Mouse (Mus musculus): ENCODE measurements around the gene Espl1. TPM values are rescaled to one million over a fixed set of nuclear protein-coding genes. Genes with fewer than 3 reads are reported as not detected.

Gene Espl1
- total and polyA plus RNA-seq, 2 experiments, result 0.09 to 0.11 TPM

- TF ChIP-seq CTCF (IDR thresholded peaks at IDR 0.05; ENCODE audit: low read depth, low read length) (peak; percentile 70), POLR2A (IDR thresholded peaks at IDR 0.05; ENCODE audit: extremely low read depth, insufficient read depth, low read length) (peak; percentile 53)
- peaks cover 10% of the 10 kb centered on the region; the same call in 1 of the 2 replicates for H3K79me2 ChIP-seq (ENCODE audit: control insufficient read depth, insufficient read depth, low read length)
- peak within 1 kb of the TSS; percentile 98 for H3K4me3 ChIP-seq (ENCODE audit: insufficient read depth, low read depth, low read length)
- H3K27me3 ChIP-seq (ENCODE audit: control insufficient read depth, insufficient read depth, low read length), result no peaks in the 10 kb centered on the region
- peak within 1 kb of the TSS; percentile 92 for H3K27ac ChIP-seq (replicated peaks; ENCODE audit: insufficient read depth, low read depth, low read length)
- DNase-seq (ENCODE audit: extremely low read depth, low read depth, low spot score), result peak; percentile 76
- peaks cover 4% of the 10 kb centered on the region; the same call in 1 of the 2 replicates for H3K36me3 ChIP-seq (ENCODE audit: control insufficient read depth, insufficient read depth, low read length)
- peak within 1 kb of the TSS; percentile 99 for H3K9ac ChIP-seq (ENCODE audit: low read depth, low read length)
- WGBS, result under 1% methylated on average over 65 of the region's 65 CpGs
- peaks cover 4% of the 10 kb centered on the region for H3K4me1 ChIP-seq (ENCODE audit: control insufficient read depth, insufficient read depth, low read length)
Measured at GRCm38 (mm10) chr15:102279092-102279782, 16.8 kb upstream of the Espl1 start, which contains the start of gene Mfsd5. Gene Mfsd5 (plus strand): TSS chr15:102279454.

GRCm38 (mm10) chr15:102279783-102280520, 16.1 kb upstream of the Espl1 start:
- Histone ChIP-seq H3K36me3 (ENCODE audit: control insufficient read depth, insufficient read depth, low read length) (peaks cover 4% of the 10 kb centered on the region; the same call in 1 of the 2 replicates), H3K9ac (ENCODE audit: low read depth, low read length) (peak overlapping the region; percentile 99), H3K4me1 (ENCODE audit: control insufficient read depth, insufficient read depth, low read length) (peaks cover 4% of the 10 kb centered on the region), H3K27me3 (ENCODE audit: control insufficient read depth, insufficient read depth, low read length) (no peaks in the 10 kb centered on the region), H3K4me3 (ENCODE audit: insufficient read depth, low read depth, low read length) (peak overlapping the region; percentile 98), H3K27ac (replicated peaks; ENCODE audit: insufficient read depth, low read depth, low read length) (peak overlapping the region; percentile 92), H3K79me2 (ENCODE audit: control insufficient read depth, insufficient read depth, low read length) (peaks cover 10% of the 10 kb centered on the region; the same call in 1 of the 2 replicates)
- 30% methylated on average over 13 of the region's 13 CpGs for WGBS
- no peak for TF ChIP-seq CTCF (IDR thresholded peaks at IDR 0.05; ENCODE audit: low read depth, low read length)
- no peak for TF ChIP-seq POLR2A (IDR thresholded peaks at IDR 0.05; ENCODE audit: extremely low read depth, insufficient read depth, low read length)
- DNase-seq (ENCODE audit: extremely low read depth, low read depth, low spot score), result no peak

- peaks cover 4% of the 10 kb centered on the region for H3K4me1 ChIP-seq (ENCODE audit: control insufficient read depth, insufficient read depth, low read length)
- no peak overlapping the region for H3K27ac ChIP-seq (replicated peaks; ENCODE audit: insufficient read depth, low read depth, low read length)
- no peak overlapping the region for H3K4me3 ChIP-seq (ENCODE audit: insufficient read depth, low read depth, low read length)
Measured at GRCm38 (mm10) chr15:102280623-102281022, 15.4 kb upstream of the Espl1 start.

GRCm38 (mm10) chr15:102282463-102283292, 13.4 kb upstream of the Espl1 start:
- no peak for DNase-seq (ENCODE audit: extremely low read depth, low read depth, low spot score)
- Histone ChIP-seq H3K27ac (replicated peaks; ENCODE audit: insufficient read depth, low read depth, low read length) (peak overlapping the region; percentile 25; the same call in 1 of the 2 replicates), H3K79me2 (ENCODE audit: control insufficient read depth, insufficient read depth, low read length) (peaks cover 10% of the 10 kb centered on the region; the same call in 1 of the 2 replicates), H3K9ac (ENCODE audit: low read depth, low read length) (no peak overlapping the region), H3K4me3 (ENCODE audit: insufficient read depth, low read depth, low read length) (no peak overlapping the region), H3K27me3 (ENCODE audit: control insufficient read depth, insufficient read depth, low read length) (no peaks in the 10 kb centered on the region), H3K4me1 (ENCODE audit: control insufficient read depth, insufficient read depth, low read length) (peaks cover 4% of the 10 kb centered on the region), H3K36me3 (ENCODE audit: control insufficient read depth, insufficient read depth, low read length) (peaks cover 4% of the 10 kb centered on the region; the same call in 1 of the 2 replicates)
- WGBS, result 76% methylated on average over 8 of the region's 8 CpGs
- no peak for TF ChIP-seq CTCF (IDR thresholded peaks at IDR 0.05; ENCODE audit: low read depth, low read length)
- TF ChIP-seq POLR2A (IDR thresholded peaks at IDR 0.05; ENCODE audit: extremely low read depth, insufficient read depth, low read length), result no peak

More at GRCm38 (mm10) chr15:102280623-102281022, 15.4 kb upstream of the Espl1 start:
- WGBS, result 94% methylated on average over 19 of the region's 19 CpGs
- H3K36me3 ChIP-seq (ENCODE audit: control insufficient read depth, insufficient read depth, low read length), result peaks cover 4% of the 10 kb centered on the region; the same call in 1 of the 2 replicates
- no peak for DNase-seq (ENCODE audit: extremely low read depth, low read depth, low spot score)
- no peak overlapping the region for H3K9ac ChIP-seq (ENCODE audit: low read depth, low read length)
- TF ChIP-seq CTCF (IDR thresholded peaks at IDR 0.05; ENCODE audit: low read depth, low read length) (no peak), POLR2A (IDR thresholded peaks at IDR 0.05; ENCODE audit: extremely low read depth, insufficient read depth, low read length) (no peak)
- H3K79me2 ChIP-seq (ENCODE audit: control insufficient read depth, insufficient read depth, low read length), result peaks cover 10% of the 10 kb centered on the region; the same call in 1 of the 2 replicates
- H3K27me3 ChIP-seq (ENCODE audit: control insufficient read depth, insufficient read depth, low read length), result no peaks in the 10 kb centered on the region

GRCm38 (mm10) chr15:102283648-102284047, 12.4 kb upstream of the Espl1 start:
- Histone ChIP-seq H3K9ac (ENCODE audit: low read depth, low read length) (no peak overlapping the region), H3K4me1 (ENCODE audit: control insufficient read depth, insufficient read depth, low read length) (peaks cover 4% of the 10 kb centered on the region), H3K36me3 (ENCODE audit: control insufficient read depth, insufficient read depth, low read length) (peaks cover 4% of the 10 kb centered on the region; the same call in 1 of the 2 replicates), H3K27ac (replicated peaks; ENCODE audit: insufficient read depth, low read depth, low read length) (peak overlapping the region; percentile 26; the same call in 1 of the 2 replicates), H3K4me3 (ENCODE audit: insufficient read depth, low read depth, low read length) (no peak overlapping the region), H3K27me3 (ENCODE audit: control insufficient read depth, insufficient read depth, low read length) (no peaks in the 10 kb centered on the region), H3K79me2 (ENCODE audit: control insufficient read depth, insufficient read depth, low read length) (peaks cover 10% of the 10 kb centered on the region; the same call in 1 of the 2 replicates)
- DNase-seq (ENCODE audit: extremely low read depth, low read depth, low spot score), result peak; percentile 24
- TF ChIP-seq POLR2A (IDR thresholded peaks at IDR 0.05; ENCODE audit: extremely low read depth, insufficient read depth, low read length) (no peak), CTCF (IDR thresholded peaks at IDR 0.05; ENCODE audit: low read depth, low read length) (no peak)
- 80% methylated on average over 3 of the region's 3 CpGs for WGBS

All from liver, adult 2 months (tissue).